Mouse (Mus musculus) thymus, adult 2 months (tissue): Measurements from ENCODE around the gene Eif4a2.

Source experiments
- CTCF ChIP-seq: fragments of 200-500 bp; IDR thresholded peaks from 2 replicates; pipeline ENCODE4 v1.5.1; 2012; ENCODE audit warnings: mild to moderate bottlenecking, control low read depth, low read length, moderate library complexity, borderline replicate concordance; ENCODE audit not compliant: control insufficient read depth, poor library complexity, insufficient read depth; ENCODE audit errors: extremely low read depth
- POLR2A ChIP-seq: fragments of 200-500 bp; IDR thresholded peaks from 2 replicates; pipeline ENCODE4 v1.6.1; 2012; ENCODE audit warnings: mild to moderate bottlenecking, low read length, control low read depth, moderate library complexity; ENCODE audit not compliant: control insufficient read depth, poor library complexity, insufficient read depth; ENCODE audit errors: extremely low read depth

DNA sequence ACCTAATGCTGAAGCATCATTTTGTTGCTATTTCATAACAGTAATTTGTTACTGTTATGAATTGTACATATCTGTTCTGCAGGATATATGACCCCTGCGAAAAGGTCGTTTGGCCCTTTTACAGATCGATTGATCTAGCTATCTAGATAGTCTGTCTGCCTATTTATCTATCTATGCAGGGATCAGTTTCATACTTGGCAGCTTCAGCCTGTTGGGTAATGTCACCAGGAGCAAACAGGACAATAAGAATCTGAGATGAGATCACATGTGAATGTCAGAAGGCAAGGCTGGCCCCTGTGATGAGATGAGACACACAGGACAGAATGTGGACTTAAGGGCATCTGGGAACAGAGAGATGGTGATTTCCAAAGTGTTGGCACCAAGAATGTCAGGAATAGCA is 23.1 kb downstream of the Eif4a2 start:
- TF ChIP-seq POLR2A = no peak
- no peak for TF ChIP-seq CTCF
